In the genomic region with DNA sequence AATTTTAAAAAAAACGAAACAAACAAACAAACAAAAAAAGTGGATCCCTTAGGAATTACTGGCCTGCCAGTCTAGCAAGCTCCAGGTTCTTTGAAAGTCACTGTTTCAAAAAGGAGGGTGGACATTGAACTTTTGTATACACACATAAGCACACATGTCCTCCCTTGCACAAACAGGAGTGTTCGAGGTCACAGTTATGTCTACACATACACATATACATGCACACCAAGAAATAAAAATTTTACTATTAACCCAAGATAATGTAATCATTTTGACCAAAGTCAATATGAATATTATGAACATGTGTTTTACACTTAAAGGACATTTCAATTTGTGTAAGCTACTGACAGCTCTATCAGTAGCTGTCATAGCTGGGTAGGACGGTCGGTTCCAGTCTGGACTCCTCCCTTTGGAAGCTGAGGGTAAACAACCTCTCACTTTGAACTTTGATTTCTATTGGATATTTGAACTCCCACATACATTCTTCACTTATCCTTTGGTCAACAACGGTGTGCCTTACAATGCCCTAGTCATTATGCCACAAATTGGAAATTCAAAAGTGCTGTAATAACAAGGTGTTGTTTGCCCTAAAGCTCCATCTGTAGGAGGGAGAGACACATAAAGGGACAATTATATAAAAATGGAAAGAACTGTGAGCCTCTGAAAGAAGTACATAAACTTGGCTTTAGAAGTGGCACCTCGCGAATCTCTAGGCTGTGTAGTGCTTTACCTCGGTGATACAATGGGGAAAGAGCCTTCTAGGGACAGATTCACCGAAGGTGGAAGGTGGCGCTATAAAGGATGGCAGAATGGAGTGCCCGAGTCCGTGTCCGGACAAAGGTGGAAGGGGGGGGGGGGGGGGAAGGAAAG, we compare ENCODE assay signal across 9 mouse cellular contexts. TPM values are rescaled to one million over a fixed set of nuclear protein-coding genes. Genes with fewer than 3 reads are reported as not detected.
A peak's percentile ranks its signal among the peaks of the same experiment; 100 is the strongest.
DNase-seq lines count a peak whose midpoint lies in the region; ATAC-seq and TF ChIP-seq lines count a peak whose summit lies in the region.
"Had no signal": no experiment of that assay in that cellular context is flagged by ENCODE, and none has a peak within 500 bp of the region (broad histone marks: within the 10 kb centered on the region; RNA-seq: fewer than 3 reads in every experiment).

No protein-coding gene starts in this region.

- intact Hi-C loops in left cerebral cortex, postnatal 4 days (cut with DNase I): no loop called here

- peak overlapping the region; percentile 50; the same call in 1 of the 2 replicates for H3K27ac ChIP-seq in ES-E14 (ENCODE audit: insufficient read depth, low read depth, low read length, poor library complexity, severe bottlenecking)
- no peak overlapping the region; the same call in 1 of the 2 replicates for H3K27ac ChIP-seq in hindbrain, embryonic 16.5 days (ENCODE audit: low read depth, low read length)
- H3K27ac ChIP-seq in midbrain, embryonic 10.5 days (replicated peaks): peak overlapping the region; percentile 97

- H3K9me3 ChIP-seq in ES-E14 (ENCODE audit: control insufficient read depth, insufficient read depth, low read depth, low read length): no peaks in the 10 kb centered on the region
- no peaks in the 10 kb centered on the region for H3K9me3 ChIP-seq in hindbrain, embryonic 16.5 days (ENCODE audit: control insufficient read depth, low read length)
- H3K9me3 ChIP-seq in midbrain, embryonic 10.5 days (replicated peaks): no peaks in the 10 kb centered on the region

- peaks cover 2 to 15% of the 10 kb centered on the region in 2 experiments; a peak in 2 of 4 replicates for H3K4me1 ChIP-seq in ES-E14 (ENCODE audit: control insufficient read depth in 2 of 2, insufficient read depth in 2 of 2, low read length in 2 of 2, poor library complexity in 1 of 2)
- peaks cover 32% of the 10 kb centered on the region for H3K4me1 ChIP-seq in hindbrain, embryonic 16.5 days (ENCODE audit: control insufficient read depth, insufficient read depth, low read depth, low read length)
- H3K4me1 ChIP-seq in midbrain, embryonic 10.5 days: peaks cover 46% of the 10 kb centered on the region

- peak overlapping the region; percentile 59 to 64; a peak in 3 of 4 replicates for H3K4me3 ChIP-seq in ES-E14 (ENCODE audit: insufficient read depth in 1 of 2, low read depth in 1 of 2, low read length in 2 of 2, poor library complexity in 1 of 2, severe bottlenecking in 1 of 2)
- peak overlapping the region; percentile 96; the same call in 1 of the 2 replicates for H3K4me3 ChIP-seq in hindbrain, embryonic 16.5 days (ENCODE audit: low read length)
- peak overlapping the region; percentile 98 for H3K4me3 ChIP-seq in midbrain, embryonic 10.5 days

- peak overlapping the region; percentile 73; the same call in 1 of the 2 replicates for H3K9ac ChIP-seq in ES-E14 (ENCODE audit: insufficient read depth, low read depth, low read length, poor library complexity, severe bottlenecking)
- H3K9ac ChIP-seq in hindbrain, embryonic 16.5 days (ENCODE audit: low read depth, low read length): peak overlapping the region; percentile 83

- no peaks in the 10 kb centered on the region for H3K27me3 ChIP-seq in hindbrain, embryonic 16.5 days (replicated peaks; ENCODE audit: control insufficient read depth, insufficient read depth, low read length)
- H3K27me3 ChIP-seq in midbrain, embryonic 10.5 days (ENCODE audit: low read depth, poor library complexity, severe bottlenecking): peaks cover 36% of the 10 kb centered on the region

- DNase-seq in embryo, embryonic 10 days (ENCODE audit: low spot score): peak; percentile 41
- DNase-seq in embryo, embryonic 9.5 days (ENCODE audit: extremely low spot score): no peak
- no peak for DNase-seq in ES-E14 (ENCODE audit: low read depth, low spot score)
- no peak for DNase-seq in midbrain, embryonic 10.5 days (ENCODE audit: low spot score)
- DNase-seq in ovary, adult 18-20 months (ENCODE audit: low spot score): no peak
- no peak for DNase-seq in testis, postnatal 10 days (ENCODE audit: low spot score)
- no peak for DNase-seq in left cerebral cortex, postnatal 4 days
- DNase-seq: adrenal gland, postnatal 25 days had no signal

- peak overlapping the region; percentile 94 for H3K4me2 ChIP-seq in hindbrain, embryonic 16.5 days (ENCODE audit: low read length)

- no peak for ATAC-seq in hindbrain, embryonic 16.5 days

- in situ Hi-C loops in ES-E14 (cut with MboI; ENCODE audit: low sequenced_read_pairs in 2 of 2, unreplicated experiment in 2 of 2): no loop called here

- 31% methylated on average over 13 of the region's 13 CpGs for WGBS in hindbrain, embryonic 16.5 days
- 29% methylated on average over 13 of the region's 13 CpGs for WGBS in midbrain, embryonic 10.5 days

- H3K36me3 ChIP-seq in ES-E14 (ENCODE audit: control insufficient read depth, insufficient read depth, low read length, poor library complexity, severe bottlenecking): peaks cover 22% of the 10 kb centered on the region
- H3K36me3 ChIP-seq in hindbrain, embryonic 16.5 days (ENCODE audit: control insufficient read depth, insufficient read depth, low read length): peaks cover 3% of the 10 kb centered on the region; the same call in 1 of the 2 replicates
- H3K36me3 ChIP-seq in midbrain, embryonic 10.5 days: peaks cover 16% of the 10 kb centered on the region

TF ChIP-seq in ES-E14, 5 proteins besides CTCF, POLR2A, EP300 and RAD21:
- TF ChIP-seq HCFC1 (IDR thresholded peaks at IDR 0.05; ENCODE audit: borderline replicate concordance, insufficient read depth, low read length) (no peak), MAFK (IDR thresholded peaks at IDR 0.05; ENCODE audit: insufficient read depth, low read depth, low read length) (no peak), ZC3H11A (IDR thresholded peaks at IDR 0.05; ENCODE audit: borderline replicate concordance, low read depth, low read length) (no peak), CHD2 (IDR thresholded peaks at IDR 0.05; ENCODE audit: low read depth, low read length) (no peak), ZNF384 (IDR thresholded peaks at IDR 0.05; ENCODE audit: low read depth, low read length) (no peak)
TF ChIP-seq in ES-E14: peak in this region for 0.

RNA-seq across cellular contexts. Expression of gene Dhcr24, which starts 1.3 kb away (rescaled TPM):
- total RNA-seq in ES-E14 (2012; rRNA removed): 223 and 321 TPM in 2 replicates
- polyA plus RNA-seq in hindbrain, embryonic 16.5 days (2015; fragmentation: Nextera tagmentation; extraction: Ambion mirVana): 4.0 and 5.3 TPM in 2 replicates
- polyA plus RNA-seq in midbrain, embryonic 10.5 days (2016; fragmentation: Nextera tagmentation; extraction: Ambion mirVana): 11.0 and 11.9 TPM in 2 replicates
- total RNA-seq in left cerebral cortex, postnatal 4 days (2021): 100 to 1,000 TPM; 143 to 145 TPM

RNA-seq across cellular contexts. Expression of gene Lexm, which starts 57.5 kb away (rescaled TPM):
- total RNA-seq in ES-E14 (2012; rRNA removed): 2.1 and 2.9 TPM in 2 replicates
- 0.17 TPM in 1 of 2 replicates, not detected in the other for polyA plus RNA-seq in hindbrain, embryonic 16.5 days (2015; fragmentation: Nextera tagmentation; extraction: Ambion mirVana)
- not detected in 2 replicates for polyA plus RNA-seq in midbrain, embryonic 10.5 days (2016; fragmentation: Nextera tagmentation; extraction: Ambion mirVana)
- under 1 TPM in 1 of 2 experiments, not detected in 1; 0.22 TPM for total RNA-seq in left cerebral cortex, postnatal 4 days (2021)
- total RNA-seq: adrenal gland, postnatal 25 days had no signal
